ENCODE assay signal across 8 mouse cellular contexts in the genomic region with DNA sequence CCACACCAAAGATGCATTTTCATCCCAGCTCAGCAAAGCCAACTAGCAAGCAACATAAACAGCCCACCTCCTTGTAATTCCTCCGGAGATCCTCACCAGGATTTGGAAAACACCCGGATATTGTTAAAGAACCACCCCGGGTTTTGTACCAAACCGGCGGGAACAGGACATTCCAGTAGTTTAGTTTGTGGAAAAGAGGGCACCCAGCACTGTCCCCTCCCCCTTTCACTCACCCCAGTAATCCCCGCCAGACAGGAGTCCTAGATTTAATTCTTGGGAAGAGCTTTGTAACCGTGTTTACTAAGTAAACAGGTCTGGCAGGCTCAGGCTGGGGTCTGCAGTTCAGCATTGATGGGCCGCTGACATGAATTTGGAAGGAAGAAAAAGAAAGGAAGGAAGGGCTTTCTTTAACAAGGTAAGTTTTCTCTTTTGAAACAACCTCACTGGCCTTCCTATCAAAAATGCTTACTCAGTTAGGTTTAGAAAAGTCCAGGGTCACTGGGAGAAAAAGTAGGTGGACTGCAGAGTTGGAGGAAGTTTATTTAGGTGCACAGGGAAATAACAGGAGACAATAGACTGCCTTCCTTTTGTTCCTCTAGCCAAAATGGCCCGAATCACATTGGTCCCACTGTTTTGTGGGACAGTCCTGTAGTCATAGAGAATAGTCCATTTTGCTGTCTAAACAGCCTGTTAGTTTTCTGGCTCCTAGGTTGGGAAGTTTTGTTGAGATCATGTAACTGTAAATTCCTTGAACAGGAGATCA. TPM values are rescaled to one million over a fixed set of nuclear protein-coding genes. Genes with fewer than 3 reads are reported as not detected.
DNase-seq lines count a peak whose midpoint lies in the region; ATAC-seq and TF ChIP-seq lines count a peak whose summit lies in the region.

TSS of gene Hsf3 (minus strand) at position 94 of the 763 bp plus-strand sequence.

- H3K4me1 ChIP-seq in lung, embryonic 14.5 days (ENCODE audit: insufficient read depth), result no peaks in the 10 kb centered on the region
- H3K4me1 ChIP-seq in small intestine, adult 2 months (ENCODE audit: control insufficient read depth, insufficient read depth, insufficient read length, low read length), result no peaks in the 10 kb centered on the region

- H3K27ac ChIP-seq in lung, embryonic 14.5 days (ENCODE audit: low read depth), result no peak within 1 kb of the TSS
- H3K27ac ChIP-seq in small intestine, adult 2 months (ENCODE audit: insufficient read depth, low read depth, low read length), result peak within 1 kb of the TSS; percentile 94

- WGBS in lung, embryonic 14.5 days, result 10% methylated on average over 9 of the region's 9 CpGs
- WGBS in small intestine, adult 2 months, result 14% methylated on average over 9 of the region's 9 CpGs

- H3K27me3 ChIP-seq in lung, embryonic 14.5 days (ENCODE audit: insufficient read depth, low read length), result no peaks in the 10 kb centered on the region
- H3K27me3 ChIP-seq in small intestine, adult 2 months (ENCODE audit: control insufficient read depth, insufficient read depth, low read length), result no peaks in the 10 kb centered on the region

- no peaks in the 10 kb centered on the region for H3K36me3 ChIP-seq in lung, embryonic 14.5 days (ENCODE audit: insufficient read depth)
- peaks cover 2% of the 10 kb centered on the region; the same call in 1 of the 2 replicates for H3K36me3 ChIP-seq in small intestine, adult 2 months (ENCODE audit: control insufficient read depth, insufficient read depth, low read length)

- H3K9me3 ChIP-seq in lung, embryonic 14.5 days (ENCODE audit: low read depth, low read length), result no peaks in the 10 kb centered on the region

- peak within 1 kb of the TSS; percentile 37 for H3K4me3 ChIP-seq in lung, embryonic 14.5 days (ENCODE audit: low read depth, low read length)
- peak within 1 kb of the TSS; percentile 66 for H3K4me3 ChIP-seq in small intestine, adult 2 months (ENCODE audit: low read depth, low read length)

- peak; percentile 13 for DNase-seq in ovary, postnatal 10 days (ENCODE audit: low spot score)
- DNase-seq in ovary, postnatal 14 days (ENCODE audit: low spot score), result no peak
- DNase-seq in heart, adult 9 months (ENCODE audit: low spot score in 2 of 2), result peak; percentile 0 to 3
- peak; percentile 7 for DNase-seq in kidney, adult 11 months
- DNase-seq in lung, embryonic 14.5 days, result peak; percentile 74
- DNase-seq in layer of hippocampus, adult 9-11 months, result no peak
- no peak for DNase-seq in frontal cortex, postnatal 36 days (ENCODE audit: low spot score in 2 of 2)

- peak; percentile 94 for ATAC-seq in lung, embryonic 14.5 days (ENCODE audit: insufficient read depth)

- H3K4me2 ChIP-seq in lung, embryonic 14.5 days, result peak within 1 kb of the TSS; percentile 48

- H3K9ac ChIP-seq in lung, embryonic 14.5 days, result peak within 1 kb of the TSS; percentile 52

- TF ChIP-seq CTCF in lung, embryonic 14.5 days (IDR thresholded peaks at IDR 0.05; ENCODE audit: low read depth), result no peak
- no peak for TF ChIP-seq CTCF in small intestine, adult 2 months (IDR thresholded peaks at IDR 0.05; ENCODE audit: extremely low read depth, insufficient read length, insufficient replicate concordance, low read depth, low read length)

- no peak for TF ChIP-seq POLR2A in small intestine, adult 2 months (IDR thresholded peaks at IDR 0.05; ENCODE audit: low read depth, low read length)

RNA-seq across cellular contexts. Expression of gene Hsf3, which starts in this region (rescaled TPM):
- polyA plus RNA-seq in lung, embryonic 14.5 days (2014; fragmentation: Nextera tagmentation; extraction: Ambion mirVana), result 0.08 and 0.28 TPM in 2 replicates
- not detected in 2 replicates for polyA plus RNA-seq in small intestine, adult 2 months (2012; rRNA removed)

Comparison
In these comparisons a context has a peak if more than half of its experiments do, and no peak if none do; other contexts are left out.
1. DNase-seq: peak in ovary, postnatal 10 days (single experiment), heart, adult 9 months (2 of 2) and kidney, adult 11 months (single experiment); none in ovary, postnatal 14 days (single experiment), layer of hippocampus, adult 9-11 months (single experiment) and frontal cortex, postnatal 36 days (0 of 2).
2. Peak in DNase-seq, ATAC-seq, H3K4me3 ChIP-seq, H3K9ac ChIP-seq and H3K4me2 ChIP-seq in lung, embryonic 14.5 days; RNA of the gene not detected or under 1 TPM.